21 mouse cellular contexts compared by ENCODE assay signal in genomic region chr1:58197023-58197422, GRCm38 (mm10). TPM values are rescaled to one million over a fixed set of nuclear protein-coding genes. Genes with fewer than 3 reads are reported as not detected.
DNase-seq lines count a peak whose midpoint lies in the region; ATAC-seq lines count a peak whose summit lies in the region.
"Had no signal": no experiment of that assay in that cellular context is flagged by ENCODE, and none has a peak within 500 bp of the region (broad histone marks: within the 10 kb centered on the region; RNA-seq: fewer than 3 reads in every experiment).

No protein-coding gene starts in this region.

- 60% methylated on average over 9 of the region's 9 CpGs for WGBS in forebrain, embryonic 15.5 days
- 86% methylated on average over 9 of the region's 9 CpGs for WGBS in forebrain, embryonic 11.5 days
- 20% methylated on average over 9 of the region's 9 CpGs for WGBS in kidney, embryonic 16.5 days
- 57% methylated on average over 9 of the region's 9 CpGs for WGBS in forebrain, embryonic 16.5 days

- ATAC-seq in forebrain, embryonic 15.5 days (replicated peaks): peak; percentile 86
- ATAC-seq in forebrain, embryonic 11.5 days (replicated peaks; ENCODE audit: low FRiP score): no peak
- ATAC-seq in kidney, embryonic 16.5 days (ENCODE audit: low FRiP score, low TSS enrichment): peak; percentile 67; the same call in 1 of the 2 replicates
- peak; percentile 84 for ATAC-seq in forebrain, embryonic 16.5 days
- ATAC-seq: intestine, embryonic 15.5 days had no signal

- no peaks in the 10 kb centered on the region for H3K36me3 ChIP-seq in forebrain, embryonic 15.5 days
- no peaks in the 10 kb centered on the region for H3K36me3 ChIP-seq in forebrain, embryonic 11.5 days (ENCODE audit: control insufficient read depth, insufficient read depth, low read length)
- H3K36me3 ChIP-seq in kidney, embryonic 16.5 days (ENCODE audit: insufficient read depth, low read length): no peaks in the 10 kb centered on the region
- H3K36me3 ChIP-seq in forebrain, embryonic 16.5 days (ENCODE audit: control insufficient read depth, insufficient read depth): no peaks in the 10 kb centered on the region
- H3K36me3 ChIP-seq: embryonic facial prominence, embryonic 13.5 days; heart, embryonic 13.5 days; intestine, embryonic 15.5 days; limb, embryonic 10.5 days; midbrain, embryonic 12.5 days; stomach, embryonic 15.5 days had no signal

- H3K4me2 ChIP-seq in forebrain, embryonic 15.5 days (replicated peaks): no peak overlapping the region
- H3K4me2 ChIP-seq in forebrain, embryonic 11.5 days (ENCODE audit: low read depth, low read length, severe bottlenecking): no peak overlapping the region
- H3K4me2 ChIP-seq in kidney, embryonic 16.5 days (replicated peaks; ENCODE audit: low read depth, low read length): 0 out of 2 replicates have a peak overlapping the region, but pooled peaks have one; percentile 1
- H3K4me2 ChIP-seq in forebrain, embryonic 16.5 days (ENCODE audit: low read length): no peak overlapping the region
- H3K4me2 ChIP-seq: embryonic facial prominence, embryonic 13.5 days; heart, embryonic 13.5 days; intestine, embryonic 15.5 days; liver, embryonic 11.5 days; lung, embryonic 14.5 days; midbrain, embryonic 12.5 days; stomach, embryonic 15.5 days had no signal

- no peak overlapping the region for H3K9ac ChIP-seq in forebrain, embryonic 15.5 days (replicated peaks)
- no peak overlapping the region for H3K9ac ChIP-seq in forebrain, embryonic 11.5 days (ENCODE audit: low read length)
- H3K9ac ChIP-seq in kidney, embryonic 16.5 days (replicated peaks; ENCODE audit: low read length): no peak overlapping the region
- no peak overlapping the region for H3K9ac ChIP-seq in forebrain, embryonic 16.5 days (replicated peaks; ENCODE audit: low read depth, low read length)
- H3K9ac ChIP-seq: embryonic facial prominence, embryonic 13.5 days; heart, embryonic 13.5 days; intestine, embryonic 15.5 days; lung, embryonic 14.5 days; midbrain, embryonic 12.5 days; stomach, embryonic 15.5 days had no signal

- H3K4me3 ChIP-seq in forebrain, embryonic 15.5 days: no peak overlapping the region
- H3K4me3 ChIP-seq in forebrain, embryonic 11.5 days (ENCODE audit: low read depth, low read length): no peak overlapping the region
- no peak overlapping the region for H3K4me3 ChIP-seq in kidney, embryonic 16.5 days (ENCODE audit: low read length)
- no peak overlapping the region for H3K4me3 ChIP-seq in forebrain, embryonic 16.5 days (replicated peaks; ENCODE audit: low read length)
- H3K4me3 ChIP-seq: embryonic facial prominence, embryonic 13.5 days; gastrocnemius, adult 2 months; heart, embryonic 13.5 days; intestine, embryonic 15.5 days; layer of hippocampus, adult 2 months; limb, embryonic 10.5 days; midbrain, embryonic 12.5 days; stomach, embryonic 15.5 days had no signal

- DNase-seq in forebrain, embryonic 11.5 days (ENCODE audit: low spot score): no peak
- no peak for DNase-seq in kidney, adult 18-20 months
- DNase-seq in retina, embryonic 14.5 days (ENCODE audit: low spot score): peak; percentile 4
- no peak for DNase-seq in spleen, adult 12 weeks (ENCODE audit: low spot score)
- DNase-seq: adrenal gland, postnatal 36 days; gastrocnemius, adult 2 months; heart, postnatal 4 days; lung, embryonic 14.5 days; lung, postnatal 4 days; spleen, adult 18-20 months had no signal

- peaks cover 8% of the 10 kb centered on the region for H3K4me1 ChIP-seq in forebrain, embryonic 15.5 days
- H3K4me1 ChIP-seq in forebrain, embryonic 11.5 days (replicated peaks; ENCODE audit: control insufficient read depth, insufficient read depth, low read length): no peaks in the 10 kb centered on the region
- H3K4me1 ChIP-seq in kidney, embryonic 16.5 days (ENCODE audit: insufficient read depth, low read length): no peaks in the 10 kb centered on the region
- H3K4me1 ChIP-seq in forebrain, embryonic 16.5 days (replicated peaks; ENCODE audit: control insufficient read depth, insufficient read depth, low read length): peaks cover 10% of the 10 kb centered on the region
- H3K4me1 ChIP-seq: embryonic facial prominence, embryonic 13.5 days; intestine, embryonic 15.5 days; midbrain, embryonic 12.5 days; stomach, embryonic 15.5 days had no signal

- no peaks in the 10 kb centered on the region for H3K9me3 ChIP-seq in forebrain, embryonic 15.5 days
- H3K9me3 ChIP-seq in forebrain, embryonic 11.5 days (ENCODE audit: control insufficient read depth, low read length): no peaks in the 10 kb centered on the region
- H3K9me3 ChIP-seq in kidney, embryonic 16.5 days (ENCODE audit: low read length): no peaks in the 10 kb centered on the region
- H3K9me3 ChIP-seq in forebrain, embryonic 16.5 days (ENCODE audit: control insufficient read depth, low read length): no peaks in the 10 kb centered on the region
- H3K9me3 ChIP-seq: embryonic facial prominence, embryonic 13.5 days; heart, embryonic 13.5 days; intestine, embryonic 15.5 days; limb, embryonic 10.5 days; midbrain, embryonic 12.5 days; stomach, embryonic 15.5 days had no signal

- H3K27me3 ChIP-seq in forebrain, embryonic 15.5 days: no peaks in the 10 kb centered on the region
- no peaks in the 10 kb centered on the region for H3K27me3 ChIP-seq in forebrain, embryonic 11.5 days (ENCODE audit: control insufficient read depth, insufficient read depth, low read length)
- H3K27me3 ChIP-seq in kidney, embryonic 16.5 days (ENCODE audit: insufficient read depth, low read length): no peaks in the 10 kb centered on the region
- H3K27me3 ChIP-seq in forebrain, embryonic 16.5 days (replicated peaks; ENCODE audit: control insufficient read depth, insufficient read depth, low read length): no peaks in the 10 kb centered on the region
- H3K27me3 ChIP-seq: embryonic facial prominence, embryonic 13.5 days; intestine, embryonic 15.5 days; midbrain, embryonic 12.5 days; stomach, embryonic 15.5 days had no signal

- no peak overlapping the region for H3K27ac ChIP-seq in forebrain, embryonic 15.5 days (replicated peaks)
- H3K27ac ChIP-seq in forebrain, embryonic 11.5 days (ENCODE audit: low read depth, low read length): no peak overlapping the region
- H3K27ac ChIP-seq in kidney, embryonic 16.5 days (ENCODE audit: low read length): no peak overlapping the region
- H3K27ac ChIP-seq in forebrain, embryonic 16.5 days (ENCODE audit: low read length): no peak overlapping the region
- H3K27ac ChIP-seq: embryonic facial prominence, embryonic 13.5 days; gastrocnemius, adult 2 months; heart, embryonic 13.5 days; intestine, embryonic 15.5 days; layer of hippocampus, adult 2 months; limb, embryonic 10.5 days; midbrain, embryonic 12.5 days; stomach, embryonic 15.5 days had no signal

RNA-seq across cellular contexts. Expression of gene Aox4, which starts 13.2 kb away (rescaled TPM):
- 1.1 and 1.3 TPM in 2 replicates for polyA plus RNA-seq in forebrain, embryonic 15.5 days (2015; fragmentation: Nextera tagmentation; extraction: Ambion mirVana)
- polyA plus RNA-seq in forebrain, embryonic 11.5 days (2014; fragmentation: Nextera tagmentation; extraction: Ambion mirVana): 0.07 TPM in 1 of 2 replicates, not detected in the other
- 0.02 TPM in 1 of 2 replicates, not detected in the other for polyA plus RNA-seq in kidney, embryonic 16.5 days (2015; fragmentation: Nextera tagmentation; extraction: Ambion mirVana)
- polyA plus RNA-seq in forebrain, embryonic 16.5 days (2015; fragmentation: Nextera tagmentation; extraction: Ambion mirVana): 2.1 TPM in 2 replicates
- polyA plus RNA-seq: midbrain, embryonic 12.5 days had no signal
